Mouse (Mus musculus) forebrain, embryonic 11.5 days (tissue): ENCODE measurements around the gene Ddah2. TPM values are rescaled to one million over a fixed set of nuclear protein-coding genes. Genes with fewer than 3 reads are reported as not detected.

Experiments used
- ATAC-seq: fragments of 200-750 bp; cut with Nextera tagmentation; replicated peaks from 2 replicates; pipeline ENCODE4 v1.8.0; 2017; ENCODE audit warnings: moderate TSS enrichment; ENCODE audit not compliant: low FRiP score
- DNase-seq: peaks from one replicate; pipeline ENCODE4 v3.0.0-alpha.2; 2017; ENCODE audit warnings: low spot score
- H3K27ac ChIP-seq: fragments of 300-500 bp; sonication (generic); 2 replicates; pipeline ENCODE4 v1.5.1; 2014; ENCODE audit warnings: low read depth, low read length
- H3K27me3 ChIP-seq: fragments of 300-500 bp; sonication (generic); 2 replicates; pipeline ENCODE4 v1.6.1; 2014; ENCODE audit warnings: mild to moderate bottlenecking, low read length, mixed read lengths; ENCODE audit not compliant: control insufficient read depth, insufficient read depth
- H3K36me3 ChIP-seq: fragments of 300-500 bp; sonication (generic); 2 replicates; pipeline ENCODE4 v1.6.1; 2014; ENCODE audit warnings: mild to moderate bottlenecking, low read length, moderate library complexity, mixed read lengths; ENCODE audit not compliant: control insufficient read depth, insufficient read depth
- H3K4me1 ChIP-seq: fragments of 300-500 bp; sonication (generic); replicated peaks from 2 replicates; pipeline ENCODE4 v1.6.1; 2014; ENCODE audit warnings: low read length, mixed read lengths; ENCODE audit not compliant: control insufficient read depth, insufficient read depth
- H3K4me2 ChIP-seq: fragments of 300-500 bp; sonication (generic); 2 replicates; pipeline ENCODE4 v1.6.1; 2014; ENCODE audit warnings: low read depth, mild to moderate bottlenecking, low read length, moderate library complexity, mixed read lengths; ENCODE audit not compliant: severe bottlenecking
- H3K4me3 ChIP-seq: fragments of 300-500 bp; sonication (generic); 2 replicates; pipeline ENCODE4 v1.5.1; 2014; ENCODE audit warnings: low read depth, low read length
- H3K9ac ChIP-seq: fragments of 300-500 bp; sonication (generic); 2 replicates; pipeline ENCODE4 v1.6.1; 2014; ENCODE audit warnings: low read length
- H3K9me3 ChIP-seq: fragments of 300-500 bp; sonication (generic); 2 replicates; pipeline ENCODE4 v1.6.1; 2016; ENCODE audit warnings: low read length, mixed read lengths; ENCODE audit not compliant: control insufficient read depth
- WGBS: fragments of 180-500 bp; shearing (Covaris S2); extraction: QIAGEN DNeasy Blood & Tissue Kit; methylation state at CpG from one replicate; pipeline ENCODE4 v1.1.7; 2014; 5-methylcytosine and 5-hydroxymethylcytosine counted together
- polyA plus RNA-seq: library from polyadenylated mRNA; unstranded; fragments of >200 nt; fragmentation: Nextera tagmentation; extraction: Ambion mirVana; gene quantifications from 2 replicates; pipeline ENCODE4 v1.2.1, GENCODE M21; 2014

The Ddah2 gene
- polyA plus RNA-seq, 1 experiment from 2014 or later: 489 TPM

DNA sequence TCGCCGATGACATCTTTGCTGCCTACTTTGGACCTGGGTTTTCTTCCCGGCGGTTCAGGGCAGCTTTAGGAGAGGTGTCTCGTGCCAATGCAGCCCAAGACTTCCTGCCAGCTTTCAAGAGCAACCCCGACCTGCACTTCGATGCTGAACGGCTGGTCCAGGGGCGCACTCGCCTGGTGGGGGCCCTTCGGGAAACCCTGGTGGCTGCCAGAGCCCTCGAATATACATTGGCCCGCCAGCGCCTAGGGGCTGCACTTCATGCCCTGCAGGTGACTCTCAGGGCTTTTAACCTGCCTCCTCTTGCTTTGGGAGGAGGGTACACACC is 41.2 kb upstream of the Ddah2 start:
- no peak overlapping the region for H3K27ac ChIP-seq
- no peaks in the 10 kb centered on the region for H3K27me3 ChIP-seq
- peaks cover 6% of the 10 kb centered on the region for H3K4me1 ChIP-seq
- H3K9ac ChIP-seq: no peak overlapping the region
- ATAC-seq (no peak), DNase-seq (peak; percentile 51)
- WGBS: 81% methylated on average over 14 of the region's 14 CpGs
- no peak overlapping the region for H3K4me3 ChIP-seq
- H3K9me3 ChIP-seq: no peaks in the 10 kb centered on the region
- H3K4me2 ChIP-seq: no peak overlapping the region
- H3K36me3 ChIP-seq: peaks cover 19% of the 10 kb centered on the region

DNA sequence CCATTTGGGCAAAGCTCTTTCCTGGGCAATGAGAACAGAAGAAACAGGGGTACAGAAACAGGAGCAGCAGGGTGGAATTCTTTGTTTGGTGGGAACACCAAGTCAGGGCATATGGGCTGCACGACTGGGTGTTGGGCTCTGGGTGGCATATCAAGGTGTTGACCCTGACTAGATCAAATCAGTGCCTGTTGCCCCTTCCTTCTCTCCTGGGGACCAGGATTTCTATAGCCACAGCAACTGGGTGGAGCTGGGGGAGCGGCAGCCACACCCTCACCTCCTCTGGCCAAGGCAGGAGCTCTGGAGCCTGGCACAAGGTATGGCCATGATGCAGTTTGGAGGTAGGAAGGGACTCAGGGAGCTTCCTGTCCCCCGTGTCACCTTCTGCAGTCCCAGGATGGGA is 40.7 kb upstream of the Ddah2 start:
- no peak for ATAC-seq
- H3K27ac ChIP-seq: no peak overlapping the region
- H3K27me3 ChIP-seq: no peaks in the 10 kb centered on the region
- peaks cover 15% of the 10 kb centered on the region for H3K36me3 ChIP-seq
- no peak overlapping the region for H3K4me2 ChIP-seq
- no peak overlapping the region for H3K9ac ChIP-seq
- WGBS: 86% methylated on average over 3 of the region's 3 CpGs
- DNase-seq: peak; percentile 46
- no peaks in the 10 kb centered on the region for H3K9me3 ChIP-seq
- H3K4me3 ChIP-seq: no peak overlapping the region
- H3K4me1 ChIP-seq: peaks cover 6% of the 10 kb centered on the region

DNA sequence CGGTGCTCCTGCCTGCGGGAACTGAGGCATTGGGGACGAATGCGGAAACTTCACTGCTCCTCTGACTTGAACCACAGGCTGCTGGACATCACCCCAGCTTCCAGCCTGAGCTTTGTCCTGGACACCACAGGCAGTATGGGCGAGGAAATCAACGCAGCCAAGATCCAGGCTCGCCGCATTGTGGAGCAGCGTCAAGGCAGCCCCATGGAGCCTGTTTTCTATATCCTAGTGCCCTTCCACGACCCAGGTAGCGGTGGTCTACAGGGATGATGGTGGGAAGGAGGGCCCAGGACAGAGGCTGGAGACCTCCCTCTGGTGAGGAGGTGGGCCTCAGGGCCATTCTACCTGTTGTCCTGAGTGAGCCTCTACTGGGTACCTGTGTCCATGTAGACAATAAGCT is 38.9 kb upstream of the Ddah2 start:
- no peak overlapping the region for H3K9ac ChIP-seq
- ATAC-seq (no peak), DNase-seq (peak; percentile 55)
- H3K9me3 ChIP-seq: no peaks in the 10 kb centered on the region
- 76% methylated on average over 11 of the region's 11 CpGs for WGBS
- H3K27me3 ChIP-seq: no peaks in the 10 kb centered on the region
- no peak overlapping the region for H3K4me3 ChIP-seq
- H3K36me3 ChIP-seq: peaks cover 5% of the 10 kb centered on the region
- H3K4me1 ChIP-seq: peaks cover 6% of the 10 kb centered on the region
- H3K4me2 ChIP-seq: no peak overlapping the region
- no peak overlapping the region for H3K27ac ChIP-seq

DNA sequence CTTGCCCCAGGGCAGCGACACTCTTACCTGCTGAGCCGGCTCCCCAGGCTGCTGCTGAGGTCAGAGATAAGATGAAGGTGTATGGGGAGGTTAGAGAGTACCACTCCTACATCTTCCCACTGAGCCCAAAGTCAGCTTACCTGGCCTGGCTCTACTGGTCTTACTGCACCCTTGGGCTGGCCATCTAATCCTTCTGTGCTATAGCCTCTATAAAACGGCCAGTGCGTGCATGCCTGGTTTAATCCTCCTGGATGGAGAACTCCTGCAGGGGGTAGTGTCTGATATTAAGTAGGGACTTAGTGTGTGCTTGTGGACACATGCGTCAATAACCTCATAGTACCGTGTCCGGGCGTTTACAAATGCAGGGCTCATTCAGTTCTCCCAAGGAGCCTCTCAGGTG is 38.3 kb upstream of the Ddah2 start:
- 85% methylated on average over 8 of the region's 8 CpGs for WGBS
- no peak overlapping the region for H3K4me2 ChIP-seq
- no peak overlapping the region for H3K27ac ChIP-seq
- no peaks in the 10 kb centered on the region for H3K9me3 ChIP-seq
- peaks cover 6% of the 10 kb centered on the region for H3K4me1 ChIP-seq
- no peak overlapping the region for H3K9ac ChIP-seq
- ATAC-seq (no peak), DNase-seq (peak; percentile 44)
- peaks cover 5% of the 10 kb centered on the region for H3K36me3 ChIP-seq
- no peaks in the 10 kb centered on the region for H3K27me3 ChIP-seq
- no peak overlapping the region for H3K4me3 ChIP-seq

DNA sequence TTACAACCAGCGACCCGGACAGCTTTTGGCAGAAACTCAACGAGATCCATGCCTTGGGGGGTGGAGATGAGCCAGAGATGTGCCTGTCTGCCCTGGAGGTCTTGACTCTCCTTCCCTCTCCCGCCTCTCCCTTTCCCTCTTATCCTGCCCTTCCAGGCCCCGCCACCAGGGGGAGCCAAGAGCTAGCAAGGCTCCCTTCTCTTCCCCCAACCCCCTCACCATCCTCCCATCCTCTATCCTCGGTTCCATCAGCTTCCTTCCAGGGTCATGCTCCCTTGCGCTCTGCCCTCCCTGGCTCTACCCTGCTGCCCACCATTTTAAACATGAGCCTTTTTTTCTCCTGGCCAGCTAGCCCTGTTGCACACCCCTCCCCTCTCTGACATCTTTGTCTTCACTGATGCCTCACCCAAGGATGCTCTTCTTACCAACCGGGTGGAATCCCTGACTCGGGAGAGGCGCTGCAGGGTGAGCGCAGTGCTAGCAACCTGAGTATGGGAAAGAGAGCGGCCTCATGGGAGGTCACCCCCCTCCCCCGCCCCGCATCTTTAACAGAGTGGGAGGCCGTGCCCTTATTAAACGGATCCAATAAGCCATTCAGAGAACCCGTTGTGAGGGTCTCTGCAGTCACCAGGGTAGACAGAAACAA is 37.5 kb upstream of the Ddah2 start:
- H3K4me2 ChIP-seq: peak overlapping the region; percentile 27
- no peaks in the 10 kb centered on the region; the same call in 1 of the 2 replicates for H3K36me3 ChIP-seq
- WGBS: 5% methylated on average over 17 of the region's 17 CpGs
- DNase-seq (peak; percentile 93), ATAC-seq (peak; percentile 64)
- H3K4me3 ChIP-seq: no peak overlapping the region
- H3K27ac ChIP-seq: no peak overlapping the region
- peaks cover 6% of the 10 kb centered on the region for H3K4me1 ChIP-seq
- H3K9me3 ChIP-seq: no peaks in the 10 kb centered on the region
- H3K9ac ChIP-seq: peak overlapping the region; percentile 23; the same call in 1 of the 2 replicates
- H3K27me3 ChIP-seq: no peaks in the 10 kb centered on the region

DNA sequence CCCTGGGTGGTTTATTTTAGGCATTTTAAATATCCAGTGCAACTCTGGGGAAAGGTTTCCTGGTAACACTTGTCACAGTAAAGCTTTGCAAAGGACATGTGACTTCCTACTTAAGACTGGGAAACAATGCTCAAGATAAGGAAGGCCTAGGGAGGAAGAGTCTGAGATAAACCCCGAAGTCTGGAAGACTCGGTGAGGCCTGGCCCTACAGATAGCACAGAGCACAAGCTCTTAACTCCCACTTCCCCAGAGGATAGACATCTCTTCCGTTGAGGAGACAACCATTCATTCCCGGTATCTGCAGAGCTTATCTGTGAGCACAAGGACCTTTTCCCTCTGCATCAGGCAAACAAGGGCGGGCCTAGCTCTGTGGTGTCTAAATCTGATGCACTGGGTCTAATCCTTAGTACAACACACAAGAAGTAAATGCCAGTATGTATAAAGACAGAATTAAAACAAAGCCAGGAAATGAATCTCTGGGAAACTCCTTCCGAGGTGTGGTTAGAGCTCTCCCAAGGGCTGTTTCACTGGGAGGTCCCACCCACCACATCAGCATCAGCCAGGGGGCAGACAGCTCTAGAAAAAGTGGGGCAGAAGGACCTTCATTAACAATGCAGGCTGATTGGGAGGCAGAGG is 36.9 kb upstream of the Ddah2 start:
- ATAC-seq (no peak), DNase-seq (peak; percentile 50)
- Histone ChIP-seq H3K4me1 (peaks cover 6% of the 10 kb centered on the region), H3K4me2 (no peak overlapping the region), H3K9ac (no peak overlapping the region), H3K9me3 (no peaks in the 10 kb centered on the region), H3K27me3 (no peaks in the 10 kb centered on the region), H3K4me3 (no peak overlapping the region), H3K27ac (no peak overlapping the region), H3K36me3 (no peaks in the 10 kb centered on the region; the same call in 1 of the 2 replicates)
- 58% methylated on average over 6 of the region's 6 CpGs for WGBS

DNA sequence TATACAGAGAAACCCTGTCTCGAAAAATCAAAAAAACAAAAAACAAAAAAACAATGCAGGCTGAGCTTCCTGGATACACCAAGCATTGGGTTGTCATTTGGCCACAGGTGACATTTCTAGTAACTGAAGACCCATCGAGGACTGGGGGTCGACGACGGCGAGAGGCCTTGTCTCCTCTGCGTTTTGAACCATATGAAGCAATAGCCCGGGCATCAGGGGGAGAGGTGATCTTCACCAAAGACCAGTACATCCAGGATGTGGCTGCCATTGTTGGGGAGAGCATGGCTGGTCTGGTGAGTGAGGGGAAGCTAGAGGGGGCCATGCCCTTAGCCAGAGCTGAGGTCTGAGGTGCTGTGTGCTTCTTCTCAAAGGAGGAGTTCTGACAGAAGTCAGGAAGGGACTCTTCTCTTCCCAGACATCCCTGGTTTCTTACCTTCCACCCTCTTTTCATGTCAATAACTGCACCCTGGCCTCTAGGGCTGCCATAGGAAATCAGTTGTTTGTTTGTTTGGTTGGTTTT is 36.2 kb upstream of the Ddah2 start:
- H3K36me3 ChIP-seq: no peaks in the 10 kb centered on the region; the same call in 1 of the 2 replicates
- 93% methylated on average over 8 of the region's 8 CpGs for WGBS
- no peak overlapping the region; the same call in 1 of the 2 replicates for H3K9ac ChIP-seq
- no peak overlapping the region for H3K4me2 ChIP-seq
- H3K4me1 ChIP-seq: peaks cover 10% of the 10 kb centered on the region
- H3K27ac ChIP-seq: no peak overlapping the region
- H3K27me3 ChIP-seq: no peaks in the 10 kb centered on the region
- H3K4me3 ChIP-seq: no peak overlapping the region
- DNase-seq (peak; percentile 44), ATAC-seq (no peak)
- no peaks in the 10 kb centered on the region for H3K9me3 ChIP-seq

DNA sequence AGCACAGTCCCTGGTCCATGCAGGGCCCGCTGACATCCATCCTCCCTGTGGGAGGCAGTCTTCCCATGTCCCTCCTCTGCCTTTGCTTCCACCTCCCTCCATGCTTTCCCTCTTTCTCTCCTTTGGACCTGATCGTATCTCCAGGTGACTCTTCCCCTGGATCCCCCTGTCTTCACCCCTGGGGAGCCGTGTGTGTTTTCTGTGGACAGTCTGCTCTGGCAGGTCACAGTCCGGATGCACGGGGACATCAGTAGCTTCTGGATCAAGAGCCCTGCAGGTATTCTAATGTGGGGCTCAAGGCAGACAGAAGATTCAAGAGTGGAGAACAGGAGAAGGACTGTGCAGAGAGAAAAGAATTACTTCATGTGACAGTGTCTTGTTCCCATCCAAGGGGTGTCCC is 35.6 kb upstream of the Ddah2 start:
- no peak overlapping the region for H3K27ac ChIP-seq
- WGBS: 87% methylated on average over 5 of the region's 5 CpGs
- H3K4me3 ChIP-seq: no peak overlapping the region
- no peaks in the 10 kb centered on the region for H3K9me3 ChIP-seq
- ATAC-seq (no peak), DNase-seq (no peak)
- no peaks in the 10 kb centered on the region; the same call in 1 of the 2 replicates for H3K36me3 ChIP-seq
- H3K27me3 ChIP-seq: no peaks in the 10 kb centered on the region
- H3K9ac ChIP-seq: no peak overlapping the region
- H3K4me2 ChIP-seq: no peak overlapping the region
- peaks cover 13% of the 10 kb centered on the region for H3K4me1 ChIP-seq

DNA sequence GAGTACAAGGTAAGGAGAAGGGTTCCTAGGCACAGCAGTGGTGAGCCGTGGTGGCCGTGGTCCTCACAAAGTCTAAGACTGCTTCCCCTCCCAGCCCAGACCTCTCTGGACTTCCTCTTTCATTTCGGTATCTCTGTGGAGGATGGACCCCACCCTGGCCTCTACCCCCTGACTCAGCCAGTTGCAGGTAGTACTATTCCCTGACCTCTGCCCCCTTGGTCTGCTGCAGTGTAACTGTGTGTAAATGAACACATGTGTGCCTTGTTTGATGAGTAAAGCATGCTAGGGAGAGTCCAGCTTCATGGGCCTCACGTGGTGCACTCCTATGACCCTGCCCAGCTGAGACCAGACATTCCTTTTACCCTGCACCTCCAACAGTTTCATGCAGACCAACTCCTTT is 35.1 kb upstream of the Ddah2 start:
- Histone ChIP-seq H3K4me1 (peaks cover 13% of the 10 kb centered on the region), H3K4me2 (no peak overlapping the region), H3K9me3 (no peaks in the 10 kb centered on the region), H3K9ac (no peak overlapping the region), H3K36me3 (no peaks in the 10 kb centered on the region; the same call in 1 of the 2 replicates), H3K4me3 (no peak overlapping the region), H3K27ac (no peak overlapping the region), H3K27me3 (no peaks in the 10 kb centered on the region)
- 83% methylated on average over 4 of the region's 4 CpGs for WGBS
- DNase-seq (peak; percentile 48), ATAC-seq (no peak)
